Mouse (Mus musculus): ENCODE results near the gene Dand5. TPM values are rescaled to one million over a fixed set of nuclear protein-coding genes. Genes with fewer than 3 reads are reported as not detected.

Gene Dand5
- total RNA-seq, 2 experiments from 2014 or later = 3.8 to 5.4 TPM

DNA sequence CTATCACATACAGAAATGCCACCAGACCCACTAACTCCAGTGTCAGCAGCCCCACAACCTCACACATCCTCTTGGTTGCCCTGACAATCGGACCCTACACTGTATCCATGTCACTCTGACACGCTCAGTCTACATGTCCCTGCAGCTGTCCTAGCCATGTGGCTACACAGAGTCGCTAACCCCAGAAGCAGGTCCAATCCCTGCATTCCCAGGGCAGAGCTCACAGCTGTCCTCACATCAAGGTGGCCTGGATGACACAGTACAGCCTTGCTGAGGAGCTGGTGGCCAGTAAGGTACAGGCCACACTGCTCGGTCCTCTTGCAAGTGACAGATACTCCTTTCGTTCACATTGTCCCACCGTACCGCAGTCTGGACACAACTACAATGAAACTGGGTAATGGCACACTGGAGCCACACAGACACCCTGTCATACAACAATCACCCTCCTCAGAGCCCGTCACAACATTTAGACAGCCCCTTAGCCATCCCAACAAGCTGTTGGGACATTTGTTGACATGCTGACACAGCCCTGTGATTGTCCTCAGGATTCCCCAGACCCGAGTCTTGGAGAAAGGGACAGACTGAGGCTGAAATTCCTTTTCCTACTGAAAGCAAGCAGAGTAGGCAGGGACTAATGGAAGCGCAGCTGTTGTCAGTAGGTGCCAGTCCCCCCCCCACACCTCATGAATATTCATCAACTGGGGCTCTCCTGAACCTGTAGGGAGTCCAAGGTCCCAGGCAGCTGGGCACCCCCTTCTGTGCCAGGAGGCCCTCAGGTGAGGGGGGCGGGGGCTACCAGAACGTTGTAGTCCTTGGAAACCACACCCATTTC is 13.3 kb downstream of the Dand5 start:
- no peak for ATAC-seq (replicated peaks; ENCODE audit: low FRiP score, poor library complexity, severe bottlenecking)

DNA sequence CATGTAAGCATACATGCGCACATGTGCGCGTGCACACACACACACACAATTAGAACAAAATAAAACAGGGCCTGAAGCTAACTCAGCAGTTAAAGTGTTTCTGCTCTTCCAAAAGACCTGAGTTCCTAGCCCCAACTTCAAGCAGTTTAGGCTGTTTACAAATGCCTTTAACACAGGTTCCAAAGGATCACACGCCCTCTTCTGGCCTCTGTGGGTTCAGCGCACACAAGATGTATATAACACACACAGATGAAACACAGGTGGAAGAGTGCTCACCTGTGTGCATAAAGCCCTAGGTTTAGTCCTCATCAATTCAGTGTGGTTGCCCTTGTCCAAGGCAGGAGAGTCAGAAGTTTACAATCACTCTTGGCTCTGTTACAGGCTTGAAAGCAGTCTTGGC is 16.6 kb downstream of the Dand5 start:
- no peak for ATAC-seq (replicated peaks; ENCODE audit: low FRiP score, poor library complexity, severe bottlenecking)

DNA sequence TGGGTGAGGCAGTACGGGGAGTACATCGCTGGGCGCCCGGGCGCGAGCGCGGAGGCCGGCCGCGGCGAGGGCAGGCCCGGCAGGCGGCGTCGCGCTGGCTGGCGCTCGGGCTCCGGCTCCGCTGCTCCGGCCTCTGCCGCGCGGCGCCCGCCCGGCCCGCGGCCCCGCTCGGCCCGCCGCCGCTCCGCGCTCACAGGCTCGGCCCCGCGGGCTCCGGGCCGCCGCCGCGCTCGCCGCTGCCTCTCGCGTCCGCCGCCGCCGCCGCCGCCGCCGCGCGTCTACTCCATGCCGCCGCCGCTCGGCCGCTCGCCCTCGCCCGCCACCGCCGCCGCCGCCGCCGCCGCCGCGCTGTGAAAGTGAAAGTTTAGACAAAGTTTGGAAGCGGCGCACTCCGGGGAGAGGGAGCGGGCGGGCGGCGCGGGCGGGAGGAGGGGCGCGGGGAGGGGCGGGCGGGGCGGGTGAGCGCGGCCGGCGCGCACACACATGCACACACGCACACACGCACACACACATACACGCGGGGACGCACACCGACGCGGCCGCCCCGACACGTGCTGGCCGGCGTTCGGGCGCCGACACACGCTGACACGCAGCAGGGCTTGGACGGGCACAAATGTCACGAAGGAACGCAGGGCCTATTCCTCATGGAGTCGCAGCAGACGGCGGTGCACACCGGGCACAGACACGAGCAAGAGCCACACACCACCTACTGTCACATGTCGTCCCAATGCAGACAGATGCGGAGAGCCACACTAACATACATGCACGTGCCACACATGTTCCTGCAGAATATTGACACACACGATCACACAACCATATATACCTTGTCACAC is 22.4 kb downstream of the Dand5 start, which contains the start of gene Nfix:
Nfix (minus strand) TSS at position 346 of the 833 bp plus-strand sequence.
- peak; percentile 25 for ATAC-seq (replicated peaks; ENCODE audit: low FRiP score, poor library complexity, severe bottlenecking)

DNA sequence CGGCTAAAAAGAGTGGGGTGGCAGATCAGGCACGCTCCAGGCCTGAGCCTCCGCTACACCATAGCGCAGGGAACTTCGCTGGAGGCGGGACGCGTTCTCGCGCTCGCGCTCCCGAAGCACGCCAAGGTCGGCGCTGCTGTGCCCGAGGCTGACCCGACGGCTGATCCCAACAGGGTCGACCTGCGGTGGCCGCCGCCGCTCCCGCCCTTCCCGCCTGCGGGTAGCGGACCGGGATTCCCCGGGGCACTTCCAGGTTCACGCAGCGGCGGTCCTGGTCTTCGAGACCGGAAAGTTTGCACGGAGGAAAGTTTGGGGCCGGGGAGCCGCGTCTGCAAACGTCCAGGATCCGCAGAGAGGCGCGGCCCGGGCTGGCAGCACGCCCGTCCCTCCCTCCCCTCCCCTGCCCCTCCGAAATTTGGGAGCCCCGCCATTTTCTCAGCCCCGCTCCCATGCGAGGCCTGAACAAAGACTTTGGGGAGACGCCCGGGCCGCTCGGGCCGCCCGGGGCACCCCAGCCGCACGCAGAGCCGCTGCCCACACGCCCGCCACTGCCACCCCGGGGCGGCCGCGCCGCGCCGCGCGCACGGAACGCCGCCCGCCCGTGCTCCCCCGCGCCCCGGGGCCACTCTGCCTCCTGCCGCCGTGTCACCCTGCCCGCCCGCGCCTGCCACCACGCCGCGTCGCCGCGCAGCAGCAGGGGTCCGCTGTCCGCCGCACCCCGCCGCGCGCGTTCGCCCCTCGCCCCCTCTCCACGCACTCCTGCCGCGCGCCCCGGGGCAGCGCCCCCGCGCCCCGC is 23.3 kb downstream of the Dand5 start:
- peak; percentile 76 for ATAC-seq (replicated peaks; ENCODE audit: low FRiP score, poor library complexity, severe bottlenecking)

DNA sequence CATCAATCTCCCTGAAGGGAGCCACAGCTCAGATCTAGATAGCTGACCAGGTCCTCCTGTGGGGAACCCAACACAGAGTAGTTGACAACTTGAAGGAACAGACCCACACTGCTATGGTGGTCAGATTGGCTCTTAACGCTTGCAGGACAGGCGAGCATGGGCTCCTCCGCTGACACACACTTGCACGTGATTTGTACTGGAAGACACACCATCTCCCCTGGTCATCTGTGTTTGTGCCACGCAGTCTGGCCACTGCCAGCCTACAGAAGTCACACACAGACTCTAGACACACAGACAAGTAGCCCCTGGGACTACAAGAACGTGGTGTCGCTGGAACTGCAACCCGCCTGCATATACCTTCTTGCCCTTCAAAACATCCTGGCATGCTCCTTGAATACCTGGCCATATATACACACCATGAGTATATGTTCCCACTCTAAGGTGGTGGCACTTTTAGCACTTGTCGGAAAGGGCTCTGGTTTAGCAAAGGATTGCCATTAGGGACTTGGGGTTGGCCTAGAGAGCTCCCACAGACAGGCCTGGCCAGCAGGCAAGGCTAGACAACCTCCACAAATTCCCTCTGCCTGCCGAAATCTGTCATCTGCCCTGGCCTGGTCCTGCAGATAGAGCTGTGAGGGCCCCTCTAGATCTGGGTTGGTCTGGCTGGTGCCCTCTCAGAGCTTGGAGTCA is 24.0 kb downstream of the Dand5 start:
- ATAC-seq (replicated peaks; ENCODE audit: low FRiP score, poor library complexity, severe bottlenecking) = no peak

DNA sequence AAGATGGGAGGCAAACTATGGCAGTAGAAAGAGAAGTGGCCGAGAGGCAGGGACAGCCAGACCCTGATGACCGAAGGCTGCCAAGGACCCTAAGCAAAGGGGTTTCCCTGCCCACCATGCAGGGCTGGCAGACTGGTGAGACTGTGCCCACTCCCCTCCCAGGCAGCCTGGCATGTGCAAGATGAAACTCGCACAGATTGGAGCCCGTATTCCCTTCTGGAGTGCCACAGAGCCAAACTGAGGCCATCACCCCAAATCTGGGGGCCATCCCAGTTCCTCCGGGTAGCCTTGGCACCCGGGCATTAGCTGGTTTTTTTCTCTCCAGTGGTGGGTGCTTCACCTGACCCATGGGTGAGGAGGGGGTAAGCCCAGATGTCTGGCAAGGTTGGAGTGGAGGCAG is 24.7 kb downstream of the Dand5 start:
- no peak for ATAC-seq (replicated peaks; ENCODE audit: low FRiP score, poor library complexity, severe bottlenecking)

DNA sequence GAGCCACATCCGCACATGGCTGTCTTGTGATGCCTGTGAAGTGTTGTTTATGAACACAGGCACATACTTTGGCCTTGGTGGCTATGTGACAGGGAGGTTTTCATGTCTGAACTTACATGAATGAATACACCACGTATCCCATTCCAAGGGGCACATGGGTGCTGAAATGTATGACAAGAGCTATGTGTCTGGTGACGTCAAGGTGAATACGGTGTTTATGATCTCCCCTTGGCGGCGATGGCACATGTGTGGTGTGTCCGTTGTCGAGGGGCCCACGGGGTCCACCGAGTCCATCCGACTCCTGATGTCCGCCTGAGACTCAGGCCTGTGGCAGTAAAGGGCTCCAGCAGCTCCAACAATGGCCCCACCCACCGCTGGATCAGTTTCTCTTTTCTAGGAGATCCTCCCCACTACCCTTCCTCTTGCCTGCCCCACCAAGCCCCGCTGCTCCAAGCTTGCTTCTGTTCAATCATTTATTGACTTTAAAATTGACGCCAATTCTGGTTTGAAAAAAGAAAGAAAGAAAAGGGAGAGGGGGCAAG is 25.3 kb downstream of the Dand5 start:
- ATAC-seq (replicated peaks; ENCODE audit: low FRiP score, poor library complexity, severe bottlenecking) = no peak

DNA sequence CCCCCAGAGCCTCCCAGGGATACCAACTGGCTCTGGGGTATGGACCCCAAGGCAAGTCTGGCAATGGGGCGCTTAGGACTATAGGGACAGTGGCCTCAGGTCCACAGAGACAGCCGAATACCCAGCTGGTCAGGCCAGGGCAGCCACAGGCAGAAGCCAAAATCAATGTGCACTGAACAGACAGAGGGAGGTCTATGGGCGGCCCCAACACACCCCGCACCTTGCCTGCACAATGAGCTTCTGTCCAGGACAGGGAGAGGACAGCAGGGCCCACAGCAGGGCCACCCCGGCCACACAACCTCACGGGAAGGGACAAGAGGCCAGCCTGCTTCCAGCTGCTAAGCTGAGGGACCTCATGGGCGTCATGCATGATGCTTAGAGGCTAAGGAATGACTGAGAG is 28.1 kb downstream of the Dand5 start:
- no peak for ATAC-seq (replicated peaks; ENCODE audit: low FRiP score, poor library complexity, severe bottlenecking)

DNA sequence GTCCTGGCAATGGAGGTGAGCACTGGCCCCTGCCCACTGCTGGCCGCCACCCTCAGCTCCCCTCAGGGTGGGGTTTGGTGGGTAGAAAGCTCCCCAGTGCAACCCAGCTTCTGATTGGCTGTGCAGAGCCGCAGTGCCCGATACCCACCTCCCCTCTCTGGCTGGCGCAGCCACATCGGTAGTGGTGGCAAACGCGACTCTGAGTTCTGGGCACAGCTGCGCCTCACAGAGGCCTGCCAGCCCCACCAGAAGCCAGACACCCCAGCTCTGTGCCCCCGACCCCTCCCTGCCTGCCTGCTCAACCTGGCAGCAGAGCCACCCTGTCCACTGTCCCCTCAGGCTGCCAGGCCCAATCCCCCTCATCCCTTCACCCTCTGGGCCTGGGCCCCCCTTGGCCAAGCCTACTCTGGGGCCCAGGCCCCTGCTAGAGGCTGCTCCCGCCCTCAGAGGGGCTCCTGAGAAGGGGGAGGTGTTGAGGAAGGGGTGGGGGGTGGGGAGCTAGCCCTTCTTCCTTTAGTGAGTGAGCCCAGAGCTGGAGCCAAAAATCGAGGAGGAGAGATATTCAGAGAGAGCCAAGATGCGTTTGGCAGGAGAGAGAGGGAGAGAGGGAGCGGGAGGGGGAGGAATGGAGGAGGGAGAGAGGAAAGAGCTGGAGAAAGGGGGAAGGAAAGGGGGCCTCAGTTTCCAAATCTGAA is 28.7 kb downstream of the Dand5 start:
- ATAC-seq (replicated peaks; ENCODE audit: low FRiP score, poor library complexity, severe bottlenecking) = no peak

DNA sequence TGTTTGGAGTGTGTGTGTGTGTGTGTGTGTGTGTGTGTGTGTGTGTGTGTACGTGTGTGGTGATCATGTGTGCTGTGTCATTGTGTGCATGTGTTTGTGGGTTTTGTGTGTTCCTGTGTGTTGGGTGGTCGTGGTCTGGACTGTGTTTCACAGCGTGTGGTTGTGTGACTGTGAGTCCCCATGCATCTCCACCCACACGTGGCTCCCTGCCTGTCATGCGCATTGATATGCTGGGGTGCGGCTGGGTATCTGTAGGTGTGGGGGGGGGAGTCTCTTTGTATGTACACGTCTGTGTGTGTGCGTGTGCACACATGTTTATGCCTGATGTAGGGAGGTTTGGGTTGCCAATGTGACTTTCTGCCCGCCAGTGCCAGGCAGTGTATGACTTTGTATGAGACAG is 29.5 kb downstream of the Dand5 start:
- no peak for ATAC-seq (replicated peaks; ENCODE audit: low FRiP score, poor library complexity, severe bottlenecking)

DNA sequence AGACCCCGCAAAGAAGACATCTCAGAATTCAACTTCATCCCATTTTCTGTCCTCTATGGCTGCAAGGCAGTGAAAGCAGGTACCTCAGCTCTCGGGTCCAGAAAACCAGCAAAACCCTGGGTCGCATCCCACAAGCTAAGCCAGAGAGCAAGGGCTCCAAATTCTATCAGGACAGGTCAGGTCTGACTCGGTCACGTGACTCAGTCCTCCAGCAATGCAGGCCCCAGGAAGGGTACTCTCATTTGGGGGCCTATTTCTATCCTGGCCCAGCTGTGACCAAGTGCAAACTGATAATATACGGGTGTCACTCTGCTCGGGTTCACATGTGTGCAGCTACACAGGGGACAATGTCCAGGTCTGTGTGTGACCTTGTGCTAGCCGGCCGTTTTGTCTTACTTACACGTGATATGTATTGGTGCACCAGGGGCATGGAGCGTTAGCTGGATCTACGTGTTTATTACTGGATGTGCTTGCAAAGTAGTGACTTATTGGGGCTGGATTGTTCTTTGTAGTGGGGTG is 30.1 kb downstream of the Dand5 start:
- no peak for ATAC-seq (replicated peaks; ENCODE audit: low FRiP score, poor library complexity, severe bottlenecking)

DNA sequence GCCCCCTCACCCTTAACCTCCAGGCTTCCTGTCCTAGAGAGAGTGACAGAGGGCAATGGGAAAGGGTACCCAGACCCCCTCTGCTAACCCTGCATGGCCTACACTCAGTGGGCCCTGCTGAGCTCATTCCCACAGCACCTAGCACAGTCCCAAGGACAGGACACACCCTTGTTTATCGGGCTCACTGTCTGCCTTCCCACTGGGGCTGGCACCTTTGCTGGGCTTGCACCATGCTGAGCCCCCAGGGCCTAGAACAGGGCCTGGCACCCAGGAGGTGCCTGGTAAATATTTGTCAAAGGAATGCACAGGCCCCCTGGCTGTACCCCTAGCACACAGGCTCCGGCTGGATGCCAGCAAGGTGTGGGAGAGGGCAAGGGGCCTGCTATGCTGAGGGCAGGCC is 32.1 kb downstream of the Dand5 start:
- ATAC-seq (replicated peaks; ENCODE audit: low FRiP score, poor library complexity, severe bottlenecking) = no peak

DNA sequence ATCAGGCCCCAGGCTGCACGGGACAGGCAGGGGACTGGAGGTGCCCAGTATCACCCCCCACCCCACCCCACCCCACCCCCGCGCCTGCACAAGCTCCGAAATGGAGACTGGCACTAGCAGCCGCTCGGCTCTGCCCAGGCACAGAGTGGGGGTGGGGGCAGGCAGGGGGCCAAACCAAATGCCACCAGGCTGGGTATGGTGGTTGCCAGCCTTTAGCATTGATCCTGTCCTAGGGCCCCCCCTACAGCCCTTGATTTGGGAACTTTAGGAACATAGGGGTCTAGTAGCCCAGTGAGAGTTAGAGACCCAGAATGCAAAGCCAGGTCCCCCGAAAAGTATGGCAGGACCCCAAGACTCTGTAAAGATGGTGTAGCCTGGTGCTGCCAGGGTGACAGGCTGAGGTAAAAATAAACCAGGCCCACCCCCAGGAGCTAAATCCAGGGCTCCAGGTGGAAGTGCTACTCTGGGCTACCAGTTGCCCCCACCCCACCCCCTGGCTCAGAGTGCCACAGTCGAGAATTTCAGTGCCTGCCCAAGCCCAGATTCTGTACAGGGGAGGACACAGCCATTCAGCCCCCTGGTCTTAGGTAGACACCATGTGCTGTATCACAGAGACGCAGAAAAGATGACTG is 32.7 kb downstream of the Dand5 start:
- ATAC-seq (replicated peaks; ENCODE audit: low FRiP score, poor library complexity, severe bottlenecking) = no peak

DNA sequence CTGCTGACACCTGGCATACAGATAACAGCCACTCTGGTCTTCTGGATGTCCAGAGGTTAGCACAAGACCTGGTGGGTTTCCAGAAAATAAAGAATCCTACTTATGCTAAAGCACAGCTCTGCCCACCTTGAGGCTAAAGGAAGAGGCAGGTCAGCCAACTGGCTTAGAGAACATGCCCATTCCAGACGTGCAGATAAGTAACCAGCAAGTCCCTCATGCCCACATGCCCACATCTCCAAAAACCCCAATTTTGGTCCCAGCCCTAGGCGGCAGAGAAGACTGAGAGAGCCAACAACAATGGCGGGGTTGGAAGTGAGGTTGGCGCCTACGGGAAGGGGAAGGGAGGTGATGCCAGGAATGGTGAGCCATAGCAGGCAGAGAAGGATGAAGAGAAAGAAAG is 33.3 kb downstream of the Dand5 start:
- ATAC-seq (replicated peaks; ENCODE audit: low FRiP score, poor library complexity, severe bottlenecking) = no peak

DNA sequence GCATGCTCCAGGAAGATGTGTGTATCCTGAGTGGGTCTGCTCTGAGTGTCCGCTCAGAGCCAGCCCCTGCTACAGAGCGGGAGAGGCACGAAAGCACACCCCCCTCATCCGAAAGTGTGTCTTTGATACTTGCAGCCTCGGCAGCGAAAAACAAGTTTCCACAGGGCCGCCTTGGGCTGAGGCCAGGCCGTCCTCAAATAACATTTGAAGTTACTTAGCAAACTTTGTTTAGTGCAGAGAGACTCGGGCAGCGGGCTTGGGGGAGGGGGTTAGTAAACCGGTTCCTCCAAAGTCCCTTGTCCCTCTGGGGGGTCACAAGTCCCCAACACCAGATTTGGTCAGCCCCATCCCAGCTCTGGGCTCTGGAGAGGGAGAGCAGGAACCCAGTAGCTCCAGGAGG is 33.7 kb downstream of the Dand5 start:
- ATAC-seq (replicated peaks; ENCODE audit: low FRiP score, poor library complexity, severe bottlenecking) = no peak

DNA sequence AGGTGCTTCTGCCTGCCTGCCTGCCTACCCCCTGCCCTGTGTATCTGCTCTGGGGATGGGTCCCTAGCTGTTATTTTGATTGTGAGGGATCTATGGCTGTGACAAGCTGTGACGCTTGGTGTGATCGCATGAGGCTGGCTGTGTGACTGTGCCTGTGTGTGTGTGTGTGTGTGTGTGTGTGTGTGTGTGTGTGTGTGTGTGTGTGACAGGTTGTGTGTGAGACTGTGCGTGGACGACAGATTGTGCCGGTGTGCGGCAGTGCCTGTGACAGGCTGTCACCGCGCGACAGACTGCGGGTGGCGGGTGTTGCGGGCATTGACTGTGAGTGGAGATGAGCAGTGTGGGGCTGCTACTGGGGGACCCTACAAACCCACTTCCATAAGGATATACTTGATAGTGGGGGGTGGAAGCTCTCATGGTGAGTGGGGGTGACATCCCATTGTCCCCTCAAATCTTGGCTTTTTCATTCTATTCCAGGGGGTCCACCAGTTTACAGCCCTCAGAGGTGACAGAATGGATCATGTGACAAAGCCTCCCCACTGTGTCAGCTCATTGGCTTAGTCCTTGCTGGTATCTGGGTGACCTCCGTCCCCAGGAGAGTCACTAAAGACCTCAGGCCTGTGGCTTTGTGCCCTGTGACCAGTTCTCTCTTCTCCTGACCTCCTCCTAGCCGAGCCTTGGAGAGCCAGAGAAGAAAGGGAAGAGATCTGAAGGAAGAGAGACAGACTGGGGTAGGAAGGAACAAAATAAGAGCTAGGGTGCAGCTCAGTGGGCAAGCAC is 34.9 kb downstream of the Dand5 start:
- no peak for ATAC-seq (replicated peaks; ENCODE audit: low FRiP score, poor library complexity, severe bottlenecking)

DNA sequence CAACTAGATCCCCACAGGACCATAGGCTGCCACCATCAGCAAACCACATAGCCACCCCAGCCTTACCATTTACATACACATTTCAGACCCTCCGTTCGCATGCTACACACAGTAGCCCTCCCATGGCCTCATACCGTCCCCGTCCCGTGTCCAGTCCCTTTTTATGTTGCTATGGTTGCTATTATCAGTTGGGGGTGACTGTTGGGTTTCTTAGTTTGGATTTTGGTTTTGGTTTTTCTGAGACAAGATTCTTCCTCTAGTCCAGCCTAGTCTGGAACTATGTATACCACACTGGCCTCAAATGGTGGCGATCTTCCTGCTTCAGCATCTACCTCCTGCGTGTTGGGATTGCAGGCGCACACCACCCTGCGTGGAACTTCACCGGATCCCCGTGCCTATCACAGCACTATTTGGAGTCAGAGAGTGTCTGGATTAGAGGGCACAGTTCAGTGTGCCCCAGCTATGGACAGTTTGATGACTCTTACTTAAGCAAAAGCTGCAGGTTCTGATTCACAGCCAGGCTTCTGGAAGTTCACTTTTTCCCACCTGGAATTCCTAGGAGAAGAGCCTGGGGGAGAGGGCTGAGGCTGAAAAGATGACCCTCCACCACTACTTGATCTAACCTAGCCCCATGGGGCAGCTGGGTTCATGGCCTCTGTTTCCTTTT is 35.7 kb downstream of the Dand5 start:
- no peak for ATAC-seq (replicated peaks; ENCODE audit: low FRiP score, poor library complexity, severe bottlenecking)
